Mouse (Mus musculus): ENCODE data around the gene Smpd4. TPM values are rescaled to one million over a fixed set of nuclear protein-coding genes. Genes with fewer than 3 reads are reported as not detected.

The Smpd4 gene
- polyA plus RNA-seq, 1 experiment, result 134 TPM

DNA sequence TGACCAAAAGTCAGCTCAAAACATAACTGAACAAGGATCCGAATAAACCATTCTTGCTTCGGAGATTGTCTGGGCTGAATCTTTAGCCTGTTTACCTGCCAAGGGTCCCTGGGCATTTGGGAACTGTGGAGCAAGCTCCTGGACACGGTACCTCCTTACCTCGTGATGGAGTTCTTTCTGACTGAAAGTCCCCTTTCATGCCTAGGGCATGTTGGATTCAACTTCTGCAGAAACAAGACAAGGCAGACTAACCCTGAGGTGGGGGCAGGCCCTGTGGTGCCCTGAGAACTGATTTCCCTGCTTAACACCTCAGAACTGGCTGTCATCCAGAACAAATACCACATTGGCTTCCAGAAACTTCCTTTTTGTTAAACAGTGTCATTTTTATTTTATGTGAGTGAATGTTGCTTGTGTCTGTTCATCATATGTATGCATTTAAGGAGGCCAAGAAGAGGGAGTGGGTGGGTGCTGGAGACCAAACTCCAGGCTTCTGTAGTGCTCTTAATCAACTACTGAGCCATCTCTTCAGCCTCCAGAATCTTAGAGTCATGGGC lies 24.4 kb downstream of the Smpd4 start:
- Histone ChIP-seq H3K27me3 (ENCODE audit: control insufficient read depth, insufficient read depth, low read length) (no peaks in the 10 kb centered on the region), H3K4me1 (replicated peaks; ENCODE audit: control insufficient read depth, insufficient read depth, low read length) (peaks cover 12% of the 10 kb centered on the region), H3K4me3 (ENCODE audit: control insufficient read depth, insufficient read depth, low read length) (no peak overlapping the region), H3K36me3 (ENCODE audit: control insufficient read depth, insufficient read depth, low read length) (peaks cover 14% of the 10 kb centered on the region; the same call in 1 of the 2 replicates), H3K27ac (ENCODE audit: control insufficient read depth, insufficient read depth, low read length) (no peak overlapping the region)
- TF ChIP-seq POLR2A (IDR thresholded peaks at IDR 0.05; ENCODE audit: control insufficient read depth, extremely low read depth, insufficient read depth, low read length, poor library complexity) (no peak), CTCF (IDR thresholded peaks at IDR 0.05; ENCODE audit: borderline replicate concordance, control insufficient read depth, extremely low read depth, insufficient read depth, low read length, poor library complexity) (no peak)
- no peak for DNase-seq
- 81% methylated on average over 4 of the region's 4 CpGs for WGBS

DNA sequence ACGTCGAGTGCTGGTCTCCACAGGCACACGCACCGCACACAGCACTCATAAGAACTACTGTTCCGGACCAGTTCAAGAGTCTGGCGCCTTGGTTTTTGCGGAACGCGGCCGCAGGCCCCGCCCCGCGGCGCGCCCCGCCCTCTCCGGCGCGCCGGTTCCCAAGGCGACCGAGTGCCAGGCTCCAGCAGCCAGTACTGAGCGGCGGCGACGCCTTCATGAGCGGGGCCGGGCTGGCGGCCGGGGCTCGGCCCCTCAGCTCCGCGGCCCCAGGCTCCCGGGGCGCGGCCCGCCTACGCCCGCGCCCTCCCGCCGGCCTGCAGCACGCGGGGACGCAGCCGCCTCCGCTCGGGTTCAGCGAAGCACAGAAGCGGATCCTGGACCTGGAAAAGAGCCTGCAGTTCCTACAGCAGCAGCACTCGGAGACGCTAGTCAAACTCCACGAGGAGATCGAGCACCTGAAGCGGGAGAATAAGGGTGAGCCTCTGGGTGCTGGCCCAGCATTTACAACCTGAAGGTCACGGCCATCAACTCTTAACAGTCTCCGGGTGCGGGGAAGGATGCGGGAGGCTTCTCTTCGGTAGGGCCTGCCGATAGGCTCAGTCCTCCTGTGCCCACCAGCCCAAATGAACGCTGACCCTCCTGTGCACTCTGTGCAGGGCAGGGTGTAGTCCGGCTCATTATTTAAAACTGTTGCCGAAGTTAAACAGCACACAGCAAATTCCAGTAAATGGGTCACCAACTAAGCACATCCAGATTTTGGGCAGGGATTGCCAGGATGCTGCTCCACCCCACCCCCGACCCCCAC lies 27.4 kb downstream of the Smpd4 start, which contains the start of gene Ccdc74a:
Ccdc74a (plus strand) TSS at position 161 of the 805 bp plus-strand sequence.
- Histone ChIP-seq H3K27ac (ENCODE audit: control insufficient read depth, insufficient read depth, low read length) (no peak within 1 kb of the TSS), H3K4me3 (ENCODE audit: control insufficient read depth, insufficient read depth, low read length) (peak within 1 kb of the TSS; percentile 40), H3K4me1 (replicated peaks; ENCODE audit: control insufficient read depth, insufficient read depth, low read length) (peaks cover 12% of the 10 kb centered on the region), H3K27me3 (ENCODE audit: control insufficient read depth, insufficient read depth, low read length) (no peaks in the 10 kb centered on the region), H3K36me3 (ENCODE audit: control insufficient read depth, insufficient read depth, low read length) (peaks cover 12% of the 10 kb centered on the region; the same call in 1 of the 2 replicates)
- TF ChIP-seq POLR2A (IDR thresholded peaks at IDR 0.05; ENCODE audit: control insufficient read depth, extremely low read depth, insufficient read depth, low read length, poor library complexity) (no peak), CTCF (IDR thresholded peaks at IDR 0.05; ENCODE audit: borderline replicate concordance, control insufficient read depth, extremely low read depth, insufficient read depth, low read length, poor library complexity) (no peak)
- WGBS, result 5% methylated on average over 65 of the region's 65 CpGs
- DNase-seq, result peak; percentile 73

DNA sequence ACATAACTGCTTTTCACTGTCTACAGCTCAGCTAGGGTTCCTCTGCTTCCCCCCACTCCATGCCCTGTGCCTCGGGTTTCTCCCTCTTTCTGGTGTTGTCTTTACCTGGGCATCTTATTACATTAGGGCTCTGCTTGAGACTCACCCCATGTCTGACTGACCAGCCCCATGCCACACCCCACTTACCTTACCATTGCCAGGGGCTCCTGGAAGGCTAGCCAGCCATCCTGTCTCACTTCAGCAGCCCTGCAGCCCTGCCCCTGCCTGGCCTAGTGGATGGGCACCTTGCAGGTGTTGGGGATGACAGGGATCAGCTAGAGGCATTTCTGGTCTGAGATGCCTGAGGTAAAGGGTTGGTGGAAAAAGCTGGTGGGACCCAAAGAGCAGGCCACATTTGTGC lies 28.0 kb downstream of the Smpd4 start:
- H3K4me1 ChIP-seq (replicated peaks; ENCODE audit: control insufficient read depth, insufficient read depth, low read length), result peaks cover 12% of the 10 kb centered on the region
- 71% methylated on average over 1 of the region's 1 CpGs for WGBS

DNA sequence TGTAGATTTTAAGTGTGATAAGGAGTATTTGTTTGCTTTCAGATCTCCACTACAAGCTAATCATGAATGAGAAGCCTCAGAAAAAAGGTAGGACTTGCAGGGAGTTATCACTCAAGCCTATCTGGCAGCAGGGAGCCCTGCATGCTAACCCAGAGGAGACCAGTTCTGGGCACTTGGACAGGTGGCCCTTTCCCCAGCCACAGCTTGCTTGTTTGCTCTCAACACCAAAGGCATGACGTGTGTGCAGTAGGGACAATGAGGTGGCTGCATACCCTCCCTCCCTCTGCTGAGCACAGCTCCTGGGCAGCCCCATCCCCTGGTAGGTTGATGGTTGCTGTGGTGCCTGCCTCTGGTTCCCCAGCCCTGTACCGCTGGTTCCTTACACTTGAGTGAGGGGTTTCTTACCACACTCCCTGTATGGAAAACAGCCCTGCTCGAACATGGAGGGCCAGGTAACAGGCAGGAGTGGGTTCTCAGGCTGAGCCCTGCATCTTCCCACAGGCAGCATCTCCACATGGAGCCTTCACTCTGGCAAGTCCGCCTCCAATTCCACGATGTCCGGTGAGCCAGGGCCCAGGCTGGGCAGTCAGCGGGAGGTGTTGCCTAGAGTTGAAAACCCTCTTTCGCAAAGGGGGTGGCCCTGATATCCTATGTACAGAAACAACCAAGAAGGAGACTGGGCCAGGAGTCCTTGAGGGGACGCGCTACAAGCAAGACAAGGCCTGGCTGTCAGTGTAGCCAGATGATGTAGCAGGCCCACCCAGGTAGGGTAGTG lies 28.6 kb downstream of the Smpd4 start:
- H3K27ac ChIP-seq (ENCODE audit: control insufficient read depth, insufficient read depth, low read length), result no peak overlapping the region
- TF ChIP-seq POLR2A (IDR thresholded peaks at IDR 0.05; ENCODE audit: control insufficient read depth, extremely low read depth, insufficient read depth, low read length, poor library complexity), result no peak
- no peak for TF ChIP-seq CTCF (IDR thresholded peaks at IDR 0.05; ENCODE audit: borderline replicate concordance, control insufficient read depth, extremely low read depth, insufficient read depth, low read length, poor library complexity)
- no peak for DNase-seq
- H3K4me3 ChIP-seq (ENCODE audit: control insufficient read depth, insufficient read depth, low read length), result no peak overlapping the region
- H3K36me3 ChIP-seq (ENCODE audit: control insufficient read depth, insufficient read depth, low read length), result peaks cover 20% of the 10 kb centered on the region; the same call in 1 of the 2 replicates
- WGBS, result 96% methylated on average over 10 of the region's 10 CpGs
- peaks cover 12% of the 10 kb centered on the region for H3K4me1 ChIP-seq (replicated peaks; ENCODE audit: control insufficient read depth, insufficient read depth, low read length)
- no peaks in the 10 kb centered on the region for H3K27me3 ChIP-seq (ENCODE audit: control insufficient read depth, insufficient read depth, low read length)

More for the DNA sequence above, 28.0 kb downstream of the Smpd4 start:
- no peak overlapping the region for H3K4me3 ChIP-seq (ENCODE audit: control insufficient read depth, insufficient read depth, low read length)
- peaks cover 19% of the 10 kb centered on the region; the same call in 1 of the 2 replicates for H3K36me3 ChIP-seq (ENCODE audit: control insufficient read depth, insufficient read depth, low read length)
- H3K27me3 ChIP-seq (ENCODE audit: control insufficient read depth, insufficient read depth, low read length), result no peaks in the 10 kb centered on the region
- no peak for DNase-seq
- TF ChIP-seq CTCF (IDR thresholded peaks at IDR 0.05; ENCODE audit: borderline replicate concordance, control insufficient read depth, extremely low read depth, insufficient read depth, low read length, poor library complexity), result no peak
- no peak for TF ChIP-seq POLR2A (IDR thresholded peaks at IDR 0.05; ENCODE audit: control insufficient read depth, extremely low read depth, insufficient read depth, low read length, poor library complexity)
- H3K27ac ChIP-seq (ENCODE audit: control insufficient read depth, insufficient read depth, low read length), result no peak overlapping the region

DNA sequence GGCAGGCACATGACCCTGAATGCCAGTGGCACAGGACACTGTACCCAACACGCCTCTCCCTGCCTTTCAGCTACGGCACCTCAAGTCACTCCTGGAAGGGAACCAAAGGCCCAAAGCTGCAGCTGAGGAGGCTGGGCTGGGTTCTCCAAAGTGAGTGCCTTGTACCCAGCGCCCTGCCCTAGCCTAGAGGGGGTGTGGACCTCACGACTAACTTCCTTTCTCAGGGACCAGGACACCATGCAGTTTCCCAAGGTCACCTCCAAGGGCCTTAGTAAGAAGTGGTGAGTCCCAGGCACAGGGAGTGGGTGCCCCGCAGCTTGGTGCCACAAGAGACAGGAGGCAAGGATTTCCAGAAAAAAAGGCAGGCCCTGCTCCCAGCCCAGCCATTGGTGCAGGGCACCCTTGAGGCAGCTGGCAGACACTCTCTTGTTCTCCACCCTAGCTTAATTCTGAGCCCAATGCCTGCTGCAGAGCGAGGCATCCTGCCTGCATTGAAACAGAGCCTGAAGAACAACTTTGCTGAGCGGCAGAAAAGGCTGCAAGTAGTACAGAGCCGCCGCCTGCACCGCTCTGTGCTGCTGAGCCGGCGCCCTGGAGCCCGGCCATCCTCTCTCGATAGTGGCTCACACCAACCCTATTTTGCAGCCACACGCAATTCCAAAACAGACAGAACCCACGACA lies 30.9 kb downstream of the Smpd4 start:
- WGBS, result 95% methylated on average over 16 of the region's 16 CpGs

DNA sequence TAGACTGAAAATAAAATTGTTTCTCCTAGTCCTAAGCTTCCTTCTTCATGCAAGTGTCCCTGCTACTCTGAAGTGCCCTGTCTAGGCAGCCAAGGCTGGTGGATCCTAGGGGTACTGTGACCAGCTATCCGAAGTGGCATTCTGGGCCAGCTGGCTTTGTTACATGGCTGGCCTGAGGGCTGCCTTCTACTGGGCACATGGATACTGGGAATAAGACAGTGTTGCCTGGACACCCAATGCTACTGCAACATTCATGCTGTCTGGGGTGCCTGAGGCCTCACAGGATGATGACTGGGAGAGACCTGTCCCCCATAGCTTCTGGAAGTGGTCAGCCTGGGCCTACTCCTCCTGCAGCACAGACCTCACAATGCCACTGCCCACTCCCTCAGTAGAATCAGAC lies 31.6 kb downstream of the Smpd4 start:
- DNase-seq, result no peak
- WGBS, result 100% methylated on average over 1 of the region's 1 CpGs

More for the DNA sequence above, 30.9 kb downstream of the Smpd4 start:
- H3K36me3 ChIP-seq (ENCODE audit: control insufficient read depth, insufficient read depth, low read length), result peaks cover 38% of the 10 kb centered on the region
- H3K27me3 ChIP-seq (ENCODE audit: control insufficient read depth, insufficient read depth, low read length), result no peaks in the 10 kb centered on the region
- DNase-seq, result no peak
- no peak overlapping the region for H3K27ac ChIP-seq (ENCODE audit: control insufficient read depth, insufficient read depth, low read length)
- H3K4me3 ChIP-seq (ENCODE audit: control insufficient read depth, insufficient read depth, low read length), result no peak overlapping the region
- TF ChIP-seq CTCF (IDR thresholded peaks at IDR 0.05; ENCODE audit: borderline replicate concordance, control insufficient read depth, extremely low read depth, insufficient read depth, low read length, poor library complexity), result no peak
- H3K4me1 ChIP-seq (replicated peaks; ENCODE audit: control insufficient read depth, insufficient read depth, low read length), result peaks cover 12% of the 10 kb centered on the region

More for the DNA sequence above, 31.6 kb downstream of the Smpd4 start:
- Histone ChIP-seq H3K27ac (ENCODE audit: control insufficient read depth, insufficient read depth, low read length) (no peak overlapping the region), H3K4me1 (replicated peaks; ENCODE audit: control insufficient read depth, insufficient read depth, low read length) (peaks cover 12% of the 10 kb centered on the region), H3K27me3 (ENCODE audit: control insufficient read depth, insufficient read depth, low read length) (no peaks in the 10 kb centered on the region), H3K36me3 (ENCODE audit: control insufficient read depth, insufficient read depth, low read length) (peaks cover 38% of the 10 kb centered on the region), H3K4me3 (ENCODE audit: control insufficient read depth, insufficient read depth, low read length) (no peak overlapping the region)
- no peak for TF ChIP-seq CTCF (IDR thresholded peaks at IDR 0.05; ENCODE audit: borderline replicate concordance, control insufficient read depth, extremely low read depth, insufficient read depth, low read length, poor library complexity)
- no peak for TF ChIP-seq POLR2A (IDR thresholded peaks at IDR 0.05; ENCODE audit: control insufficient read depth, extremely low read depth, insufficient read depth, low read length, poor library complexity)

All from thymus, adult 2 months (tissue).